Mouse (Mus musculus): Measurements from ENCODE around the gene Gm28576. TPM values are rescaled to one million over a fixed set of nuclear protein-coding genes. Genes with fewer than 3 reads are reported as not detected.
"Not testable (repeated sequence)": the region's sequence is repeated elsewhere in the genome, so short reads cannot be mapped to it uniquely, and the experiment has no call there.

Gene Gm28576
- not detected in 2 replicates for polyA plus RNA-seq (2014; fragmentation: Nextera tagmentation; extraction: Ambion mirVana)

DNA sequence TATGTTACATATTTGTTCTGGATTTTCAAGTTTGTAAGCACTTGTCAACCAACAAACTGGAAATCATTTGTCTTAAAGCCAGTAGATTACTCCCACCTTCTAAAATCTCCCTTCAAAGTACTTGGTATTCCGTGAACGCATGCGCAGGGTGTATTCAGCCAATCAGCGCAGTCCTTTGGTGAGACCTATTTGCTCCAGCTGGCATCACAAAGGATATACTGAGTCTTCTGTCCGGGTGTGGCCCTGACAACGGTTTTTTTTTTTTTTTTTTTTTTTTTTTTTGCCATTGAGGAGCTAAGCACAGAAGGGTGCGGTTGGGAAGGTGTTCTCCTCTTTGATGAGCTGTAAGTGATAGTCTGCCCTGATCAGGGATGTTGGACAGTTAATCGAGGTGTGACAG, at the start of gene Gm28576:
Gm28576 (plus strand) TSS at position 301 of the 400 bp plus-strand sequence.
- ATAC-seq (ENCODE audit: low read depth); H3K27me3 ChIP-seq (ENCODE audit: control insufficient read depth, insufficient read depth, low read length); H3K9me3 ChIP-seq (ENCODE audit: control insufficient read depth, low read length); H3K4me1 ChIP-seq (ENCODE audit: control insufficient read depth, insufficient read depth, low read length); H3K36me3 ChIP-seq (ENCODE audit: control insufficient read depth, insufficient read depth, low read length); H3K4me3 ChIP-seq (ENCODE audit: low read depth, low read length); H3K9ac ChIP-seq (replicated peaks; ENCODE audit: low read depth, low read length); H3K4me2 ChIP-seq (ENCODE audit: low read depth, low read length); H3K27ac ChIP-seq (ENCODE audit: low read depth, low read length): not testable (repeated sequence)
- no CpG with 5 or more reads among the region's 8 CpGs for WGBS

Other genes starting within 250 kb of the Gm28576 start
- 0.04 TPM in 1 of 2 replicates, not detected in the other for gene Gm20826, start 84.5 kb upstream of the Gm28576 start, polyA plus RNA-seq (2014; fragmentation: Nextera tagmentation; extraction: Ambion mirVana)